Mouse (Mus musculus): ENCODE measurements at regions not wholly inside any gene's neighbourhood (a gene's known extent, or its start where the extent isn't known, plus 50 kb on each side); places are given as distances from the start of the nearest gene placed in this dataset.
A peak's percentile ranks its signal among the peaks of the same experiment; 100 is the strongest.

- DNase-seq, result no peak
Measured at GRCm38 (mm10) chr10:19187716-19188081, 168.6 kb upstream of the Olig3 start.

- no peak for DNase-seq
Measured at GRCm38 (mm10) chr10:19187084-19187615, 169.2 kb upstream of the Olig3 start.

DNA sequence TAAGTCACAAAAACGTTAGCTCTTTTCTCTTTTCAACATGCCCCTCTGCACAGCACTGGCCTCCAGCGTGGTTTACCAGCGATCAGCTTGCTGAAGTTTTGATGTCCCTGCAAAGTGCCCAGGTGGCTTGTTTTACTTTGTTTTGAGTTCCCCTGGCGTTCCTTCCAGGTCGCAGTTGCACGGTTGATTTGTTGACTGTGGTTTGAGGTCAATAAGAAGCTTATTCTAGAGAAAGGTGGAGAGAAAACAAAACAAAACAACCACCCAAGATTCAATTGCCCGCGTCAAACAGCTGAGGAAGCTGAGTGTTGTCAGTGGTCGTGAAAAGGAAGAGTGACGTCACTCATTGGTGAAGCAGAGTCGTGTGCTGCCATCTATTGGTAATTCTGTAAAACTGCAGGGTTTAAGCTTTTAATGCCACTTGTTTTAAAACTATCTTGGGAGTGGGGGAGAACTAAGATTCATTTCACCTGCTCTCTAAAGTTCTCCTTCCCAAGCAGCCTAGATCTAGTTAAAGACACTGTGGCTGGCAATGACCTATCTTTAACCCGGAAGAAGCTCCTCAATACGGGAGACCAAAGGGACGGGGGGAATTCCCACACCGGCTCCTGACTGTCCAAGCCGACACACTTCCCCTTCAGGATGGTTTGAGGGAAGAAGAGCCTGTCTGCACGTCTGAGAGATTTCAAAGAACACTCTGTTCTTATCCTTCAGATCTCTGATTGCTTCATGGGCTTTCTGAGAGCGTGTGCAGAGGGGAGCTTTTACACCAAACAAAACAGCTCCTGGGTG, 170.3 kb upstream of the Olig3 start:
- DNase-seq, result peak in 1 of 2 experiments; percentile 38

- DNase-seq, result no peak
Measured at GRCm38 (mm10) chr10:19184886-19185285, 169.4 kb upstream of the Tnfaip3 start.

DNA sequence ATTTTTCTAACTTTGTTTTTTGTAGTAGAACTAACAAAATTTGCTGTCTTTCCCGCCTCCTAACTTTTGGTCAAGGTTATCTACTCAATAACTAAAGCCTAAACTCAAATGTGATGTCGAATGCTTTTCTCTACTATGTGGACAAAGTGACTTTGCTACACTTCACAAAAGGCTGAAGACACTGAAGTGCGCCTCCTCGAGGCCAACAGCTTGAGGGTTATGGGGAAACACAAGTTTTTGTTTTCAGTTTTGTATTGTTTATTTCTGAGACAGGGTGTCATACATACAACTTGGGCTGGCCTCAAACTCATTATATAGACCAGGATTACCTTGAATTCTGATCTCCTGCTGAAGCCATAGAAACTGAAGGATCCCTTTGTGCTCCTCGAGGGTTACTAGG, 162.4 kb upstream of the Tnfaip3 start:
- no peak for DNase-seq

- no peak for DNase-seq
Measured at GRCm38 (mm10) chr10:19177414-19177813, 162.0 kb upstream of the Tnfaip3 start.

GRCm38 (mm10) chr10:19176249-19176648, 160.8 kb upstream of the Tnfaip3 start:
- no peak for DNase-seq

DNA sequence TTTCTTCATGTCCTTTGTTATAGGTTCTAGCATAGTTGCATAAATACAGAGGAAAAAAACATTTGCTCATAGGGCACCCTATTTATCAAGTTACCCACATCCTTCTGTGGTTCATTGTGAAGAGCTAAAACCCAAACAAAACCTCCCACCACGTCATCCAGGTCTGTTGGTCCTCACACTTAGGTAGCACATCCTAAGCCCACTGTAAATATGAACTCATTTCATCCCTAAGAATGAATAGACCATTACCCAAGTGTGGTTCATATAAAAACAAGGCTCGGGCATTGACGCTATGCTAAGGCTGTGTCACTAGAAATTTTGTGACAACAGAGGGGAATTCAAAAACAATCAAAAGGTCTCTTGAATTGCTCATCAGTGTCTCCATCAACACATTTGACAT, 156.4 kb upstream of the Tnfaip3 start:
- DNase-seq, result no peak

DNA sequence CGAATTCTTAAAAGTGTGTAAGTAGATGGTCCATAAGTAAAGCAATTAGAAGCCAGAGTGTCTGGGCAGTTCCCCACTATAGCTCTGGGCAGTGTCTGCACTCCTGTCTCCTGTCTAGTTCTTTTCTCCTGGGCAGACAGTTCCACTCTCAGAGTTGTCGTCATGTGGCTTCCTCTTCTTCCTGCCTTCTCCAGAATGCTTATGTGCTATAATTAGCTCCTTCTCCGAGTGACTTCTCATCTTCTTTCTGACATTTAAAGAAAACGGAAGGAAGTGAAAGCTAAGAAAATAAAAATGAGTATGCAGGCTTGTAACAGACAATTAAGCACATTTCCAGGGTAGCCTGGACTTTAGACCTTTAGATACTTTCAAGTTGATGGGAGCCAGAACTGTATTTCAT, 155.1 kb upstream of the Tnfaip3 start:
- DNase-seq, result no peak

DNA sequence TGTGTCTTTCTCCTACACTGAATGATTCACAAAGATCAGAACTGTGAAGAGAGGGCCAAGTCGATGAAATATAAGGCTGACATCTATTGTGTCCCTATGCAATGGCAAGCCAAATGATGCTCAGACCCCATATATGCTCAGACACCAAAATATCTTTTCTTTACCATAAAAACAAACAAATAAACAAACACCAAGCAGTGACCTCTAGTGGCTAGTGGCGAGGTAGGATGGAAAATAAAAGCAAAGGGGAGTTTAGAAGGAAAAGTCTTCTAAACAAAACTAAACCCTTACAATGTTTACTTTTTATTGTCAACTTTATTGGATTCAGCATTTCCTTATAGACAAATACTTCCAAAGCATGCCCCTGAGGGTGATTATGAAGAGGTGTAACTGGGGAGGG, 153.8 kb upstream of the Tnfaip3 start:
- no peak for DNase-seq

DNA sequence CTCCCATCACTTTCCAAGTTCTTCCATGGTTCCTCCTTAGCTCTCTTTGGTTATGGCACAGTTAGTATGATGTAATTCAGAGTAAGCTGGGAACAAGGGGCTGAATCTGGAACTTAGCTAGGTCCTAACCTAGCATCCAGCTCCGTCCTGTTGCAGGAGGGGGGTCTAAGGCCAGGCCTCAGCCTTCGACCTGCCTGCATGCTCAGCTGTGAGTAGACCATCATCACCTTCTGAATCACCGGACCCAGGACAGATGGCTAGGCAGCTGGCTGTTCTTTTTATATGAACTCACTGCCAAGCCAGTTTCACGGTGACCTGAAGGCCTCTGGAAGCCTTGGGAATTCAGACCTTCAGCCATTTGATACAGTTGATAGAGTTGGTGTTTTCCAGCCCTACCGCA, 152.9 kb upstream of the Tnfaip3 start:
- no peak for DNase-seq

DNA sequence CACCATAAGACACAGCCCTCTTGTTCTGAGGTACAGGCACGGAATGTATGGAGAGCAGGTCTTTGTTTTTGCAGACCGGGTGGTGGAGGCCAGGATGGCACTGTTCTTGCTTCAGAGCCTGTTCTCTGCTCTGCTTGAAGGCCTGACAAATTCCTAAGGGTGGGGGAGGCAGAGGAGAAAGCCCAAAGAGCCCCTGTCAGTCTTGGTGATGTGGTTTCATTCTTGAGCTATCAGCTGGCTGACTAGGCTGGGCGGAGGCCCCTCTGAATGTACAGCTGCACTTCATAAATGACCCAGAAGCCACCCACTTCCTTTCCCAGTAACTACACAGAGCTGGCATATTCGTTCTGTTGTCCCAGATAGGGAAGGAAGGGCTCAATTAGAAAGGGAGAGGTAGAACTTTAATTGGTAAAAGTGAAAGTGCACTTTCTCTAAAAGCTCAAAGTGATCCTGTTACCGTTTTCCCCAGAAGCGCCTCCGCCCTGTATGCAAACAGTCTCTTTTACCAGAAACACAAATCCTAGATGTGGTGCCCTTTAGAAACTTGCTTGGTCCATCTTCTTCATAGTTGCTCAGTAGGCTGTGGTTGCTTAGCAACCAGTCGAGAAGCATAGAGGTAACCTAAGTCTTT, 152.3 kb upstream of the Tnfaip3 start:
- no peak for DNase-seq

DNA sequence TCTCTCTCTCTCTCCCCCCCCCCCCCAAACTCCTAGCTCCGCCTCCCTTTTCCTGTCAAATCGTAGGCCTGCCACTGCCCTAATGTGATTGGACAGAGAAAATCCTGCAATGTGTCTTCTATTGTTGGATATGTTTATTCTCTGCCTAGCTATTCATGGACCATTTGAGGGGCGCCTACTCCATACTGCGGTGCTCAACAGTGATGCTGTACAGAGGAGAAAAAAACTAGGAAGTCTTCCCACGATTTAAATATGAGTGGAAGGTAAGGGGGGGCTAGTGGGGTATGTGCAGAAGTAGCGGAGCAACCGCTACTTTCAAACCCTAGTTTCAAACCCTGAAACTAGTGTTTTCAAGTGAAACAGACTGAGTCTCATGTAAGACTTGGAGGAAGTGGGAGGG, 151.6 kb upstream of the Tnfaip3 start:
- no peak for DNase-seq

- DNase-seq, result no peak
Measured at GRCm38 (mm10) chr10:19162104-19162503, 146.6 kb upstream of the Tnfaip3 start.

- no peak for DNase-seq
Measured at GRCm38 (mm10) chr10:19161149-19161548, 145.7 kb upstream of the Tnfaip3 start.

- no peak for DNase-seq
Measured at GRCm38 (mm10) chr10:19154041-19154440, 138.6 kb upstream of the Tnfaip3 start.

- no peak for DNase-seq
Measured at GRCm38 (mm10) chr10:19152773-19153172, 137.3 kb upstream of the Tnfaip3 start.

- DNase-seq, result no peak
Measured at GRCm38 (mm10) chr10:19150766-19151165, 135.3 kb upstream of the Tnfaip3 start.

- DNase-seq, result no peak
Measured at GRCm38 (mm10) chr10:19150005-19150404, 134.5 kb upstream of the Tnfaip3 start.

- DNase-seq, result no peak
Measured at GRCm38 (mm10) chr10:19149196-19149869, 133.9 kb upstream of the Tnfaip3 start.

GRCm38 (mm10) chr10:19141481-19141880, 126.0 kb upstream of the Tnfaip3 start:
- no peak for DNase-seq

DNA sequence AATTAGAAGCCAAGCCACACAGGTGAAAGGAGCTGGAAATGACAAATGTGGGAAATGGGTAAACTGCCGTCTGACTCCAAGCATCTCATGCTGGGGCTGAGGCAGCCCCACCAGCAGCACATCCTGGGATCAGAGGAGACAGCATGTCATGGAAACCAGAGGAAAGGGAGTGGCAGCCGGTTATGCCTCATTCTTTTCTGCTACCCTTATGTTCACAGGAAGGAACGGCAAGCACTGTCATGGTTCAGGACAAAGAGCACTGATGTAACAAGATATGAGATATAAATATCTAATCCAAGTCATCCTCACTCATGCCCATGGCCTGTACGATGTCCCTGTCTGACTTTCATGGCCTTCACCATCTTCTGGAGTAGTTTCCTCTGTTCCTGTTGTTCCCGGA, 125.2 kb upstream of the Tnfaip3 start:
- DNase-seq, result no peak

DNA sequence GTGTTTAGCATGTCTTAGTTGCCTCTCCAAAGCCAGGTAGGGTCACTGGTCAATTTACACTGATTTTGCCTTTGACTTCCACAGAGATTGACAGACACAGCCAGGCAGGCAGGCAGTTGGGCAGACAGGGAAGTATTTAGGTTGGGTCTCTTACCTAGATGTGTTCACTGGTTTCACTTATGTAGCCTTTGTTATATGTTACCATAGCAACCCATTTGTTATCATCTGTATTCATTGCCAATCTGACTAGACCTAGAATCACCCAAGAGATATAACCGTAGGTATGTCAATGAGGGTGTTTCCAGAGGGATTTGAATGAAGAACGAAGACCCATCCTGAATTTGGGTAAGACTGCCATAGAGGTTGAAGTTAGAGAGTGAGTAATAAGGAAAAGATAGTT, 123.8 kb upstream of the Tnfaip3 start:
- DNase-seq, result no peak

- DNase-seq, result no peak
Measured at GRCm38 (mm10) chr10:19138258-19138657, 122.8 kb upstream of the Tnfaip3 start.
